Comparison of ENCODE assay signal across 8 mouse cellular contexts in genomic region chr8:110941453-110941948, GRCm38 (mm10). TPM values are rescaled to one million over a fixed set of nuclear protein-coding genes. Genes with fewer than 3 reads are reported as not detected.
A peak's percentile ranks its signal among the peaks of the same experiment; 100 is the strongest.
DNase-seq lines count a peak whose midpoint lies in the region; ATAC-seq and TF ChIP-seq lines count a peak whose summit lies in the region.

No protein-coding gene starts in this region.

- ATAC-seq in Patski, result peak; percentile 90
- ATAC-seq in embryonic facial prominence, embryonic 11.5 days (replicated peaks; ENCODE audit: insufficient number of reproducible peaks, low FRiP score, low TSS enrichment, low read depth), result no peak
- peak; percentile 59; the same call in 1 of the 2 replicates for ATAC-seq in limb, embryonic 15.5 days (ENCODE audit: insufficient number of reproducible peaks, low FRiP score, low TSS enrichment, low read depth)
- peak; percentile 67; the same call in 1 of the 2 replicates for ATAC-seq in stomach, embryonic 15.5 days (ENCODE audit: insufficient read depth, low FRiP score, low read depth)
- no peak for ATAC-seq in midbrain, embryonic 16.5 days

- in situ Hi-C loops in Patski (cut with MboI; ENCODE audit: low pct_unique_long_range_greater_than_20kb), result no loop called here

- no peak overlapping the region for H3K9ac ChIP-seq in embryonic facial prominence, embryonic 11.5 days (replicated peaks; ENCODE audit: low read length)
- no peak overlapping the region for H3K9ac ChIP-seq in limb, embryonic 15.5 days
- no peak overlapping the region for H3K9ac ChIP-seq in stomach, embryonic 15.5 days
- H3K9ac ChIP-seq in midbrain, embryonic 16.5 days (ENCODE audit: low read depth, low read length), result no peak overlapping the region

- H3K4me3 ChIP-seq in embryonic facial prominence, embryonic 11.5 days (ENCODE audit: low read depth, low read length), result no peak overlapping the region
- H3K4me3 ChIP-seq in limb, embryonic 15.5 days, result no peak overlapping the region
- H3K4me3 ChIP-seq in stomach, embryonic 15.5 days (replicated peaks), result no peak overlapping the region
- no peak overlapping the region for H3K4me3 ChIP-seq in midbrain, embryonic 16.5 days (ENCODE audit: low read depth, low read length)

- CTCF ChIA-PET in Patski (lab: Charles Lee), result interaction anchor here (0.8 to 1.5 kb wide), 4 partner anchors 10 to 31 kb away, joined by 3 read pairs; no protein-coding TSS in a partner anchor

- H3K27ac ChIP-seq in embryonic facial prominence, embryonic 11.5 days (replicated peaks; ENCODE audit: low read depth, low read length), result no peak overlapping the region
- peak overlapping the region; percentile 76 for H3K27ac ChIP-seq in limb, embryonic 15.5 days
- H3K27ac ChIP-seq in stomach, embryonic 15.5 days, result peak overlapping the region; percentile 74
- no peak overlapping the region for H3K27ac ChIP-seq in midbrain, embryonic 16.5 days (ENCODE audit: low read length)

- 78% methylated on average over 10 of the region's 10 CpGs for WGBS in embryonic facial prominence, embryonic 11.5 days
- 43% methylated on average over 10 of the region's 10 CpGs for WGBS in limb, embryonic 15.5 days
- WGBS in stomach, embryonic 15.5 days, result 51% methylated on average over 10 of the region's 10 CpGs
- 48% methylated on average over 10 of the region's 10 CpGs for WGBS in midbrain, embryonic 16.5 days

- H3K9me3 ChIP-seq in embryonic facial prominence, embryonic 11.5 days (replicated peaks; ENCODE audit: control insufficient read depth, low read length), result no peaks in the 10 kb centered on the region
- no peaks in the 10 kb centered on the region for H3K9me3 ChIP-seq in limb, embryonic 15.5 days
- no peaks in the 10 kb centered on the region for H3K9me3 ChIP-seq in stomach, embryonic 15.5 days
- H3K9me3 ChIP-seq in midbrain, embryonic 16.5 days (replicated peaks; ENCODE audit: control insufficient read depth, low read length, poor library complexity, severe bottlenecking), result no peaks in the 10 kb centered on the region

- intact Hi-C loops in heart, postnatal 10 days (cut with DNase I), result no loop called here

- no peak overlapping the region for H3K4me2 ChIP-seq in embryonic facial prominence, embryonic 11.5 days (ENCODE audit: low read depth, low read length)
- H3K4me2 ChIP-seq in limb, embryonic 15.5 days, result no peak overlapping the region
- H3K4me2 ChIP-seq in stomach, embryonic 15.5 days, result peak overlapping the region; percentile 19; the same call in 1 of the 2 replicates
- no peak overlapping the region for H3K4me2 ChIP-seq in midbrain, embryonic 16.5 days (ENCODE audit: low read length)

- H3K27me3 ChIP-seq in Patski, result no peaks in the 10 kb centered on the region
- H3K27me3 ChIP-seq in embryonic facial prominence, embryonic 11.5 days (ENCODE audit: control insufficient read depth, insufficient read depth, low read length), result no peaks in the 10 kb centered on the region
- H3K27me3 ChIP-seq in limb, embryonic 15.5 days, result no peaks in the 10 kb centered on the region
- no peaks in the 10 kb centered on the region for H3K27me3 ChIP-seq in stomach, embryonic 15.5 days (replicated peaks)
- H3K27me3 ChIP-seq in midbrain, embryonic 16.5 days (ENCODE audit: control insufficient read depth, insufficient read depth, low read depth, low read length), result no peaks in the 10 kb centered on the region

- POLR2A ChIA-PET in Patski (lab: Charles Lee), result interaction anchor here (0.5 to 1.0 kb wide), 3 partner anchors 13 to 56 kb away, joined by 3 to 5 read pairs (median 3); no protein-coding TSS in a partner anchor

- TF ChIP-seq CTCF in Patski (IDR thresholded peaks at IDR 0.05), result no peak

- no peaks in the 10 kb centered on the region for H3K4me1 ChIP-seq in embryonic facial prominence, embryonic 11.5 days (ENCODE audit: control insufficient read depth, insufficient read depth, low read length)
- peaks cover 36% of the 10 kb centered on the region for H3K4me1 ChIP-seq in limb, embryonic 15.5 days
- peaks cover 6% of the 10 kb centered on the region for H3K4me1 ChIP-seq in stomach, embryonic 15.5 days
- H3K4me1 ChIP-seq in midbrain, embryonic 16.5 days (ENCODE audit: control insufficient read depth, insufficient read depth, low read length), result no peaks in the 10 kb centered on the region

- no peaks in the 10 kb centered on the region for H3K36me3 ChIP-seq in embryonic facial prominence, embryonic 11.5 days (replicated peaks; ENCODE audit: control insufficient read depth, insufficient read depth, low read depth, low read length)
- H3K36me3 ChIP-seq in limb, embryonic 15.5 days, result no peaks in the 10 kb centered on the region
- H3K36me3 ChIP-seq in stomach, embryonic 15.5 days, result no peaks in the 10 kb centered on the region
- no peaks in the 10 kb centered on the region for H3K36me3 ChIP-seq in midbrain, embryonic 16.5 days (ENCODE audit: control insufficient read depth, insufficient read depth, low read length)

- peak; percentile 100 for DNase-seq in 3T3-L1 (ENCODE audit: low read depth, low spot score)
- DNase-seq in Patski (ENCODE audit: low read depth, low spot score), result peak; percentile 96
- peak; percentile 12 for DNase-seq in embryonic facial prominence, embryonic 11.5 days (ENCODE audit: low spot score)
- DNase-seq in heart, postnatal 10 days, result peak; percentile 90 to 93
- DNase-seq in spleen, postnatal 10 days (ENCODE audit: low spot score in 2 of 2), result no peak

RNA-seq across cellular contexts. Expression of gene St3gal2, which starts 21.8 kb away (rescaled TPM):
- polyA plus RNA-seq in Patski (2021), result 88.1 TPM
- polyA plus RNA-seq in embryonic facial prominence, embryonic 11.5 days (2014; fragmentation: Nextera tagmentation; extraction: Ambion mirVana), result 15.1 and 17.4 TPM in 2 replicates
- 10 to 100 TPM; 34.4 to 45.3 TPM for total RNA-seq in heart, postnatal 10 days (2021)
- 29.6 and 32.6 TPM in 2 replicates for polyA plus RNA-seq in limb, embryonic 15.5 days (2015; fragmentation: Nextera tagmentation; extraction: Ambion mirVana)
- polyA plus RNA-seq in stomach, embryonic 15.5 days (2015; fragmentation: Nextera tagmentation; extraction: Ambion mirVana), result 17.1 and 17.6 TPM in 2 replicates
- 25.9 and 26.8 TPM in 2 replicates for polyA plus RNA-seq in midbrain, embryonic 16.5 days (2015; fragmentation: Nextera tagmentation; extraction: Ambion mirVana)

RNA-seq across cellular contexts. Expression of gene Fuk, which starts 39.2 kb away (rescaled TPM):
- polyA plus RNA-seq in Patski (2021), result 25.6 TPM
- 5.6 and 6.8 TPM in 2 replicates for polyA plus RNA-seq in embryonic facial prominence, embryonic 11.5 days (2014; fragmentation: Nextera tagmentation; extraction: Ambion mirVana)
- 1 to 10 TPM; 6.8 to 8.6 TPM for total RNA-seq in heart, postnatal 10 days (2021)
- polyA plus RNA-seq in limb, embryonic 15.5 days (2015; fragmentation: Nextera tagmentation; extraction: Ambion mirVana), result 10.9 and 12.2 TPM in 2 replicates
- polyA plus RNA-seq in stomach, embryonic 15.5 days (2015; fragmentation: Nextera tagmentation; extraction: Ambion mirVana), result 10.6 and 11.4 TPM in 2 replicates
- polyA plus RNA-seq in midbrain, embryonic 16.5 days (2015; fragmentation: Nextera tagmentation; extraction: Ambion mirVana), result 6.3 and 7.3 TPM in 2 replicates

RNA-seq across cellular contexts. Expression of gene Ddx19a, which starts 56.1 kb away (rescaled TPM):
- 62.6 TPM for polyA plus RNA-seq in Patski (2021)
- polyA plus RNA-seq in embryonic facial prominence, embryonic 11.5 days (2014; fragmentation: Nextera tagmentation; extraction: Ambion mirVana), result 30.9 and 32.6 TPM in 2 replicates
- total RNA-seq in heart, postnatal 10 days (2021), result 10 to 100 TPM; 39.2 to 41.1 TPM
- polyA plus RNA-seq in limb, embryonic 15.5 days (2015; fragmentation: Nextera tagmentation; extraction: Ambion mirVana), result 12.4 and 15.9 TPM in 2 replicates
- polyA plus RNA-seq in stomach, embryonic 15.5 days (2015; fragmentation: Nextera tagmentation; extraction: Ambion mirVana), result 11.8 and 12.9 TPM in 2 replicates
- 10.2 and 10.4 TPM in 2 replicates for polyA plus RNA-seq in midbrain, embryonic 16.5 days (2015; fragmentation: Nextera tagmentation; extraction: Ambion mirVana)

Comparison
In these comparisons a context has a peak if more than half of its experiments do, and no peak if none do; other contexts are left out.
1. DNase-seq: peak in 3T3-L1 (single experiment), Patski (single experiment), embryonic facial prominence, embryonic 11.5 days (single experiment) and heart, postnatal 10 days (2 of 2); none in spleen, postnatal 10 days (0 of 2).
2. ATAC-seq: peak in Patski (single experiment), limb, embryonic 15.5 days (single experiment) and stomach, embryonic 15.5 days (single experiment); none in embryonic facial prominence, embryonic 11.5 days (single experiment) and midbrain, embryonic 16.5 days (single experiment).
3. H3K27ac ChIP-seq: peak in limb, embryonic 15.5 days (single experiment) and stomach, embryonic 15.5 days (single experiment); none in embryonic facial prominence, embryonic 11.5 days (single experiment) and midbrain, embryonic 16.5 days (single experiment).